Mouse (Mus musculus): Measurements from ENCODE around the gene Psma6.

GRCm38 (mm10) chr12:55420220-55420619, 36.2 kb downstream of the Psma6 start:
- TF ChIP-seq EP300 (IDR thresholded peaks at IDR 0.05; ENCODE audit: low read depth), result no peak
- TF ChIP-seq CTCF (IDR thresholded peaks at IDR 0.05; ENCODE audit: low read depth), result no peak

All from liver, postnatal 0 days (tissue).